ENCODE assay signal across 23 mouse cellular contexts in the genomic region with DNA sequence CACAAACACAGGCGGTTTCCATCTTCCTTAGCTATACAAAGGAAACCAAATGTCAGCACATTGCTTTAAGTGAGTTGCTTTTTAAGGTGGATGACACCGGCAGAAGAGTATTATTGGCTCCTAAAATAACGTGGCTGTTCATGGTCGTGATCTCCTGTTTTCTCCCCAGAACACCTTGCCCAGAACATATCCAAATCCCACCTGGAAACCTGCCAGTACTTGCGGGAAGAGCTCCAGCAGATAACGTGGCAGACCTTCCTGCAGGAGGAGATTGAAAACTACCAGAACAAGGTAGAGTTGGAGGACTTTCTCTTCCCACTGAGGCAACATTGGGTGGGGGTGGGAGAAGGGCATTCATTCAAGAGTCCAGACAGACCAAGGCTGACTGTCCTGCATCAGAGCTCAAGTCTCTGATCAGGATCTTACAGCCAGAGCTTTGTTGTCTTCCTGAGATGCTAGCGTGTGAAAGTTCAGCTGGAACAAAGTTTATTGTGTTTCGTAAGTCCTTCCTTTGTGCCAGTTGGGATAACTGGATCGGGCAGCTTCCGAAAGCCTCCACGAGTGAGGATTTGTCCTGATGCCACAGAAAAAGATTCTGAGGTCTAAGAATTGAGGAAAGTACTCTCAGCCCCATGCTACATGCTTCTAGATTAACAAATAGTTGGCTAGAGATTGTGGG. TPM values are rescaled to one million over a fixed set of nuclear protein-coding genes. Genes with fewer than 3 reads are reported as not detected.
DNase-seq lines count a peak whose midpoint lies in the region; ATAC-seq lines count a peak whose summit lies in the region.
"Had no signal": no experiment of that assay in that cellular context is flagged by ENCODE, and none has a peak within 500 bp of the region (broad histone marks: within the 10 kb centered on the region; RNA-seq: fewer than 3 reads in every experiment).

No protein-coding gene starts in this region.

- H3K27ac ChIP-seq in intestine, embryonic 14.5 days (ENCODE audit: low read depth), result no peak overlapping the region
- H3K27ac ChIP-seq in intestine, embryonic 16.5 days (ENCODE audit: low read length), result no peak overlapping the region
- H3K27ac ChIP-seq in brown adipose tissue, adult 24 weeks (replicated peaks; ENCODE audit: low read depth, low read length), result 0 out of 2 replicates have a peak overlapping the region, but pooled peaks have one; percentile 14
- H3K27ac ChIP-seq in forebrain, embryonic 15.5 days (replicated peaks), result no peak overlapping the region
- H3K27ac ChIP-seq: embryonic facial prominence, embryonic 12.5 days; hindbrain, embryonic 13.5 days; intestine, embryonic 15.5 days; liver, embryonic 13.5 days; midbrain, embryonic 10.5 days had no signal

- WGBS in intestine, embryonic 14.5 days, result 70% methylated on average over 11 of the region's 11 CpGs
- WGBS in intestine, embryonic 16.5 days, result 78% methylated on average over 11 of the region's 11 CpGs
- WGBS in forebrain, embryonic 15.5 days, result 76% methylated on average over 11 of the region's 11 CpGs

- H3K36me3 ChIP-seq in intestine, embryonic 14.5 days (ENCODE audit: control insufficient read depth, insufficient read depth, low read length), result no peaks in the 10 kb centered on the region
- no peaks in the 10 kb centered on the region for H3K36me3 ChIP-seq in intestine, embryonic 16.5 days (ENCODE audit: control insufficient read depth, insufficient read depth, low read length)
- H3K36me3 ChIP-seq in forebrain, embryonic 15.5 days, result no peaks in the 10 kb centered on the region
- H3K36me3 ChIP-seq: intestine, embryonic 15.5 days; liver, embryonic 13.5 days; midbrain, embryonic 10.5 days had no signal

- H3K4me1 ChIP-seq in intestine, embryonic 14.5 days (replicated peaks; ENCODE audit: control insufficient read depth, insufficient read depth, low read length), result no peaks in the 10 kb centered on the region
- no peaks in the 10 kb centered on the region for H3K4me1 ChIP-seq in intestine, embryonic 16.5 days (ENCODE audit: control insufficient read depth, insufficient read depth, low read length)
- H3K4me1 ChIP-seq in brown adipose tissue, adult 24 weeks (ENCODE audit: control insufficient read depth, insufficient read depth, insufficient read length, low read length), result peaks cover 7% of the 10 kb centered on the region; the same call in 1 of the 2 replicates
- 0 out of 2 replicates have a peak, but pooled peaks cover 4% of the 10 kb centered on the region for H3K4me1 ChIP-seq in forebrain, embryonic 15.5 days
- H3K4me1 ChIP-seq: embryonic facial prominence, embryonic 12.5 days; heart, embryonic 12.5 days; intestine, embryonic 15.5 days; liver, embryonic 13.5 days had no signal

- DNase-seq in adrenal gland, adult (ENCODE audit: inconsistent age in 2 of 2, low spot score in 1 of 2), result peak; percentile 41 to 60
- no peak for DNase-seq in adrenal gland, adult 18-20 months (ENCODE audit: low spot score in 2 of 2)
- DNase-seq in intestine, embryonic 14.5 days (ENCODE audit: low spot score), result peak; percentile 46
- DNase-seq in cerebellum, postnatal 14 days, result peak; percentile 82 to 83
- DNase-seq in layer of hippocampus, postnatal 36 days, result no peak
- DNase-seq: gastrocnemius, postnatal 36 days; heart, postnatal 14 days; kidney, postnatal 36 days; liver, embryonic 13.5 days; lung, embryonic 14.5 days; lung, postnatal 4 days; spleen, adult 18-20 months; thymus, adult 18-20 months had no signal

- H3K4me3 ChIP-seq in intestine, embryonic 14.5 days (ENCODE audit: low read depth, low read length), result no peak overlapping the region
- H3K4me3 ChIP-seq in intestine, embryonic 16.5 days (ENCODE audit: low read length), result no peak overlapping the region
- no peak overlapping the region for H3K4me3 ChIP-seq in brown adipose tissue, adult 24 weeks (ENCODE audit: insufficient read depth, low read depth, low read length)
- no peak overlapping the region for H3K4me3 ChIP-seq in forebrain, embryonic 15.5 days
- H3K4me3 ChIP-seq: embryonic facial prominence, embryonic 12.5 days; erythroblast, embryonic 14.5 days; heart, embryonic 12.5 days; hindbrain, embryonic 13.5 days; intestine, embryonic 15.5 days; liver, embryonic 13.5 days; midbrain, embryonic 10.5 days had no signal

- H3K9me3 ChIP-seq in intestine, embryonic 14.5 days (ENCODE audit: control insufficient read depth, low read length), result no peaks in the 10 kb centered on the region
- H3K9me3 ChIP-seq in intestine, embryonic 16.5 days (ENCODE audit: control insufficient read depth, low read length), result no peaks in the 10 kb centered on the region
- H3K9me3 ChIP-seq in forebrain, embryonic 15.5 days, result no peaks in the 10 kb centered on the region
- H3K9me3 ChIP-seq: embryonic facial prominence, embryonic 12.5 days; heart, embryonic 12.5 days; hindbrain, embryonic 13.5 days; intestine, embryonic 15.5 days; liver, embryonic 13.5 days; midbrain, embryonic 10.5 days had no signal

- no peak overlapping the region for H3K4me2 ChIP-seq in intestine, embryonic 14.5 days (ENCODE audit: low read length)
- no peak overlapping the region for H3K4me2 ChIP-seq in intestine, embryonic 16.5 days (ENCODE audit: low read depth, low read length)
- no peak overlapping the region for H3K4me2 ChIP-seq in forebrain, embryonic 15.5 days (replicated peaks)
- H3K4me2 ChIP-seq: embryonic facial prominence, embryonic 12.5 days; heart, embryonic 12.5 days; hindbrain, embryonic 13.5 days; intestine, embryonic 15.5 days; liver, embryonic 13.5 days; lung, embryonic 14.5 days had no signal

- no peaks in the 10 kb centered on the region for H3K27me3 ChIP-seq in intestine, embryonic 14.5 days (replicated peaks; ENCODE audit: control insufficient read depth, insufficient read depth, low read length)
- no peaks in the 10 kb centered on the region for H3K27me3 ChIP-seq in intestine, embryonic 16.5 days (replicated peaks; ENCODE audit: control insufficient read depth, insufficient read depth, low read length)
- no peaks in the 10 kb centered on the region for H3K27me3 ChIP-seq in forebrain, embryonic 15.5 days
- H3K27me3 ChIP-seq: embryonic facial prominence, embryonic 12.5 days; heart, embryonic 12.5 days; hindbrain, embryonic 13.5 days; intestine, embryonic 15.5 days; liver, embryonic 13.5 days had no signal

- no peak for ATAC-seq in intestine, embryonic 14.5 days (replicated peaks; ENCODE audit: low FRiP score, low TSS enrichment, low read depth)
- ATAC-seq in intestine, embryonic 16.5 days, result no peak
- ATAC-seq in forebrain, embryonic 15.5 days (replicated peaks), result no peak
- ATAC-seq: forebrain, embryonic 14.5 days; intestine, embryonic 15.5 days had no signal

- no peak overlapping the region for H3K9ac ChIP-seq in intestine, embryonic 14.5 days (ENCODE audit: low read length)
- no peak overlapping the region for H3K9ac ChIP-seq in intestine, embryonic 16.5 days (ENCODE audit: low read depth, low read length)
- no peak overlapping the region for H3K9ac ChIP-seq in forebrain, embryonic 15.5 days (replicated peaks)
- H3K9ac ChIP-seq: embryonic facial prominence, embryonic 12.5 days; heart, embryonic 12.5 days; hindbrain, embryonic 13.5 days; intestine, embryonic 15.5 days; liver, embryonic 13.5 days; lung, embryonic 14.5 days had no signal

RNA-seq across cellular contexts. Expression of gene Ice2, which starts 26.5 kb away (rescaled TPM):
- 10 to 100 TPM; 15.0 to 16.1 TPM for total RNA-seq in adrenal gland, adult 18-20 months (2021)
- 17.4 and 19.2 TPM in 2 replicates for polyA plus RNA-seq in intestine, embryonic 14.5 days (2014; fragmentation: Nextera tagmentation; extraction: Ambion mirVana)
- polyA plus RNA-seq in intestine, embryonic 16.5 days (2015; fragmentation: Nextera tagmentation; extraction: Ambion mirVana), result 12.7 and 12.8 TPM in 2 replicates
- 4.2 and 5.0 TPM in 2 replicates for polyA plus RNA-seq in brown adipose tissue, adult 24 weeks (2012; ENCODE audit: insufficient read depth, insufficient read length, missing spikeins)
- total RNA-seq in layer of hippocampus, postnatal 36 days (2021), result 10 to 100 TPM; 13.6 to 14.4 TPM
- 14.4 and 16.4 TPM in 2 replicates for polyA plus RNA-seq in forebrain, embryonic 15.5 days (2015; fragmentation: Nextera tagmentation; extraction: Ambion mirVana)

Comparison
In these comparisons a context has a peak if more than half of its experiments do, and no peak if none do; other contexts are left out.
1. DNase-seq: peak in adrenal gland, adult (2 of 2), intestine, embryonic 14.5 days (single experiment) and cerebellum, postnatal 14 days (2 of 2); none in adrenal gland, adult 18-20 months (0 of 2) and layer of hippocampus, postnatal 36 days (0 of 2).